Mouse (Mus musculus): Measurements from ENCODE around the gene Cast. TPM values are rescaled to one million over a fixed set of nuclear protein-coding genes. Genes with fewer than 3 reads are reported as not detected.

Cast gene
- 173 to 225 TPM (median 174 TPM) in 3 replicates for total RNA-seq (2017)

DNA sequence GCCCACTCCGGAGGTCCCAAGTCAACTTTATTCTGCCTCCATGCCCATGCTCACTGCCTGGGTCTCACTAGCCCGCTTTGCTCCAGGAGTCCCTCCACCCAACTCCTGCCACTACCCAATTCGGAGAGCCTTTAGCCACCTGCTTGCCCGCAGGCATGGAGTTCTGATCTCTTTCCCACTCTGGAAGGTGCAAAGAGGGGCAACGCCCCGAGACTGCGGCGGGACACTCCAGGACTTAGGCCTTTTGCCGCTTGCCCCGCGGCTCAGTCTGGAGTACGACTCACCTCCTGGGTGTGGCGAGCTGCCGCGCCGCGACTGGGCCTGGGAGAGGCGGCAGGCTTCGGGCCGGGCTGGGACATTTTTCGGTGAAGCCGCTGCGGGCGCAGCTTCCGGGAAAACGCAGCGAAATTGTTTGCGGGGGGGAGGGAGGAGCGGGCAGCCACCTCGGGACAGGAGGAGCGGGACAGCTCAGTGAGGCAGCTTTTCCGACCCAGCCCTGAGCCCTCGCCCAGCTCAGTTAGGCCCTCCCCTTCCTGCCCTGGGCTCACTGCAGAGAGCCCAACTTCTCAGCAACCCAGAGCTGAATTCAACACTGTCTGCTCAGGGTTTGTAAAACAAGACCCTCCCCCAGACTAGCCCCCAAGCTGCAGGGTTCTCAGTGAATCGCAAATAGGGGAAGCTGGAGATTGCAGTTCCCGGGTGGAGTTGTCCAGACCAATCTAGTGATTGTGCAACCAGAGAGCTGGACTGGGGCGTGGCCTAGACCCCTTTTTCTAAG, at the start of gene Cast:
TSS of gene Cast (minus strand) at position 659 of the 778 bp plus-strand sequence.
- ATAC-seq (replicated peaks; ENCODE audit: insufficient number of reproducible peaks, low FRiP score, low TSS enrichment, poor library complexity, severe bottlenecking): peak; percentile 88

DNA sequence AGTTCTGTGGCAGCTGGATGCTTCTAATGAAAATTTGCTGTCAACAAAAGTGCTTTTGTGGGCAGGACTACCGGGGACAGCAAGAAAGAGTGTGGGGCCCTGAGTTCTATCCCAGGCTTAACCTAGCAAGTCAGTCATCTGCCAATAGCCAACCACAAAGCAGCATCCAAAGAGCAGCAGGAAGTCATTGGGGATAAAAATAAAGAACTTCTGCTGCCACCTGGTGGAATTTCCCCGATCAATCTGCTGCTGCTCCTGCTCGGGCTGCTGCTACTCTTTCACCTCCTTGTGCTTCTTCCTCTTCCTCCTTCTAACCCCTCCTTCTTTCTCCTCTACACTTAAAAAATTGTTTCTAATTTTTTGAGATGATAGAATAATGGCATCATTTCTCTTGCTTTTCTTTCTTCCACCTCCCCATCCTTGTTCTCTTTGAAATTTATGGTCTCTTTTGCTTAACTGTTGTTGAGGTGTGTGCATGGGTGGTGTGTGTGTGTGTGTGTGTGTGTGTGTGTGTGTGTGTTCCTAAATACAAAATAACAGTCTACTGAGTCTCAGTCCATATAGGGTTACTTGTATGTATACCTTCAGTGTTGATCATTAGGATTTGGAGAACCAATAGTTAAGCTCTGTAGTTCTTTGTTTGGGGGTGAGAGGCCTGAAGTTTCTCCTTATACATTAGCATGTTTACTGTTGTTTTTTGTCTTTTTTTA, 45.9 kb upstream of the Cast start:
- ATAC-seq (replicated peaks; ENCODE audit: insufficient number of reproducible peaks, low FRiP score, low TSS enrichment, poor library complexity, severe bottlenecking): peak; percentile 78

DNA sequence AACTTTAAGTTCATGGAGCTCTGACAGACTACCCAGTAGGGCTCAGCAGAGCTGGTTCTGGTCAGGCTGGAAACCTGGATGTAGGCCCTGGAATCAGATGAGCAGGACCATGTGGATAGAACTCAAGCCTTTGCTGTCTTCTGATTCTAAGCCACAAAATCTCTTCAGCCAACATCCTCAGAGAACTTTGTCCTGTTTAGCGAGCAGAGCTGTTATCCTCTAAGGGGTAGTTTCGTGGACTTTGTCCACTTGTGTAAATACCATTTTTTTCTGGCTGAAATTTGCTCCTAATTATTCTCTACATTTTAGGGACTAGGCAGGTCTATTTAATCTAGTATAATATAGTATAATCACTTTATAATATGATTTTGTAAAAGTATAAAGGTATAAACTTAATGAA, 42.2 kb upstream of the Cast start:
- no peak for ATAC-seq (replicated peaks; ENCODE audit: insufficient number of reproducible peaks, low FRiP score, low TSS enrichment, poor library complexity, severe bottlenecking)

DNA sequence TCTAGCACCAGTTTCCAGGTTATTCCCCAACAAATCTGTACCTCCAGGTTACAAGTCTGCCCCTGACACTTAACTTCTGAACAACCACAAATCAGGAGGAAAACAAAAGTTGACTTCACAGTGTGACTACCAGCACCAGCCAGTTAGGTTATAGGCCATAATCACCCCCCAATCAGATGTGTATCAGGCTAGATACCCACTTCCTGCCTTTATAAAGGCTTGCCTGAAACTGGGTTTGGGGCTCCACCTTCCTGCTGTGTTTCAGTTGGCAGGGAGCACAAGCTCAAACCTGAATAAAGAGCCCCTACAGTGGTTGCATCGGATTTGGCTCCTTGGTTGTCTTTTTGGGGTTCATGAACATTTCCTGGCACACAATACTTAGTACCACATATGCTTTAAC, 37.3 kb upstream of the Cast start:
- ATAC-seq (replicated peaks; ENCODE audit: insufficient number of reproducible peaks, low FRiP score, low TSS enrichment, poor library complexity, severe bottlenecking): no peak

DNA sequence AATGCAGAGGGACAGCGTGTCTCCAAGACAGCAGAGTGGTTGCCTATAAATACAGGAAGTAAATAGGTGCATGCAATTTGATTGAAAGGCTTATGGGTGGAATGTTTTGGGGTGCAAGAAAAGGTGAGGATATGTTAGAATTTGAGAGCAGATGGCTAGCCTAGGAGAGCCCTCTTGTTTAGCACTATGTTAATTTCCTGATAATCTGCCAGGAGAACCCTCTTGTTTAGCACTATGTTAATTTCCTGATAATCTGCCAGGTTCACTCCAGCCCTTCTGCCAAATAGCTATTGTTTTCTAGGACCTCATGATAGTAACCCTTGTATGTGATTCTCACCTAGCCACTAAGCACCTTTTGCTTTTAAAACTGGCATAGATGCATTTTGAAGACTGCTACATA, 25.9 kb upstream of the Cast start:
- ATAC-seq (replicated peaks; ENCODE audit: insufficient number of reproducible peaks, low FRiP score, low TSS enrichment, poor library complexity, severe bottlenecking): no peak

DNA sequence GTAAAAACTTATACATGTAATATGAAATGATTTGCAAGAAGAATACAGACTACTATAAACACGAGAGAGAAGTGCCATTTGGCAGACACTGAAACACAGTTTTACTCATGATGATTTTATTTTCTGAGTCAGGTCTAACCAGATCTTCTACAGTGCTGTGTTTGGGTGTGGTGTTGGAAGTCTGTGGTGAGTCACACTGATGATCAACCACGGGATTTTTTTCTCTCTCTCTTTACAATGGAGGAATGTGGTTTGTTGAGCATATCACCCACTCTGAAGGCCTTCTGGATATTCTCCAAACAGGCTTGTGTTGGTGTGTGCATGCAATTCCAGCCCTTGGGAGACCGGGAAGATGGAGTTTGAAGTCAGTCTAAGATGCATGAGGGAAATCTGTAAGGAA, 13.5 kb upstream of the Cast start:
- no peak for ATAC-seq (replicated peaks; ENCODE audit: insufficient number of reproducible peaks, low FRiP score, low TSS enrichment, poor library complexity, severe bottlenecking)

DNA sequence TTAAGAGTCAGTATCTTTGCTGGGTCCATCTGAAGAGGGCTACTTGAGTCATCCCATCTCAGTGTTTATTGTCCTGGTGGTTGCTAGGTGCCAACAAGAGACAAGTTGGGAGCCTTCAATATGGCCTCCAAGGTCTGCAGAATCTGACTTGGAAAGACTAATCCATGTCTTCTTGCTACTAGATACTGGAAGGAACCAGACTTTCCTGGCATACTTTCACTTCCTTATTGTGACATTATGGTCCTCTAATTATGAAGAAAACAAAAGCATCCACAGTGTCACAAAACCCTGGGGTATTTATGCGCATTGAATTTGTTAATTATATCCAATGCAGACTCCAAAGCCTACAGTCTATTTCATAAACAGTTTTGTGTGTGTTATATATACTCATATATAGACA, 7.1 kb upstream of the Cast start:
- 0 out of 2 replicates have a peak, but pooled peaks have one; percentile 31 for ATAC-seq (replicated peaks; ENCODE audit: insufficient number of reproducible peaks, low FRiP score, low TSS enrichment, poor library complexity, severe bottlenecking)

DNA sequence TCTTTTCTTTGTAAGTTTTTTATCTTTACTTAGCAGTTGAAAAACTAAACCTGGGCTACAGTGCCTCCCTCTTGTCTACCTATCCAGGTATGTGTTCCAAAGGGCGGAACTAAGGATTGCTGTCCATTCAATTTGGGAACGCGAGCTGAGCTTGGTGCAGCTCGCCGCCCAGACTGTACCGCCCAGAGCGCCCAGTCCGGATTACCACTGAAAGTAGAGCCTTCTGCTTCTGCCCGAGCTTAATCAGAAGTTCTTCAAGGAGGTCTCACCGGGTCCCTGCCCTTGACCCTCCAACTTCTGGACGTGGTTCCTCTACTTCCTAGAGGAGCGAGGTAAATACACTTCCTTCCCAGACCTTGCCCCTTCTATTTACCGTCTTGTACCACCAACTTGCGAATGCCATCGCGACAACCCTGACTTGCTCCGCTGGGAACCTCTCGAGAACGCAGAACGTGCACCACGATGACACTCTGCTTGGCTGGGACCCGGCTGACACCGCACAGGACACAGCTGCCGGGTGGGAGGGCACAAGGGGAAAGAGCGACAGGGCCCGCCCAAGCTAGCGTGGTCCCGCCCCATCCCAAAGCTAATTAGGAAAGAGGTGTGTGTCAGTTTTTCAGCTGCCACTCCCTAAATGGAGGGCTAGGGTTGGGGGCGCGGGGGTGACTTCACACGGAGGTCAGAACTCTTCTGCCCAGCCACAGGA, 1.0 kb downstream of the Cast start:
- ATAC-seq (replicated peaks; ENCODE audit: insufficient number of reproducible peaks, low FRiP score, low TSS enrichment, poor library complexity, severe bottlenecking): peak; percentile 82

DNA sequence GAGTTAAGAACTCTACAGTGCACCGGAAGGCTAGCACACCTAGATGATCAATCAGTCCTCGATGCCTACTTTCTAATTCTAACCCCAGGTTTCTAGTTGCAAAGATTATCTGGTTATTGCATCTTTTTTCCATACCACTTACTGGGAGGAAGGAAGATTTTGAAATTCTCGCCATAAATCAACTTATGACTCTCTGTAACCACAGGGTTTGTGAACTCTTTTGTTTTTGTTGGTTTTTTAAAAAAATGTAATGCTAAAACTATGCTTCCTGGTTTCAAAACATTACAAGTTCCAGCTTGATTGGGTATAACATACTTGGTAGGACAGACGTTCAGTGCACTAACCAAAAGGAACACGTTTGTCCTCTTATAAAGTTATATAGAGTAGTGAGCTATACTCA, 1.7 kb downstream of the Cast start:
- ATAC-seq (replicated peaks; ENCODE audit: insufficient number of reproducible peaks, low FRiP score, low TSS enrichment, poor library complexity, severe bottlenecking): no peak

DNA sequence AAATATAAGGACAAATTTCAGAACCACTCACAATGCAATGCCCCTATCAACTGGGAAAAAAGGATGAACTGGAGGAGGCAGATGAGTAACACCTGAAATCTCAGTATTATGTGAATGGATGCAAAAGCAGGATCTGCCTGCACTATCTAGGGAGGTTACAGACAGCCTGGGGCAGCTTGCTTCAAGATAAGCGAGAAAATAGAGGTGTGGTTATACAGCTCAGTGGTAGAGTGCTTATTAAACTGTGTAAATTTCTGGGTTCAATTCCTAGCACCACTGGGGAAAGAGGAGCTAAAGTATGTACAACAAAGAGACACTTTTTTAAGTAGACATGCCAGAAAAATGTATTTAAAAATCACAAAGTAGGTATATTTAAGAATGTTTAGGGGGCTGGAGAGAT, 14.2 kb downstream of the Cast start:
- no peak for ATAC-seq (replicated peaks; ENCODE audit: insufficient number of reproducible peaks, low FRiP score, low TSS enrichment, poor library complexity, severe bottlenecking)

DNA sequence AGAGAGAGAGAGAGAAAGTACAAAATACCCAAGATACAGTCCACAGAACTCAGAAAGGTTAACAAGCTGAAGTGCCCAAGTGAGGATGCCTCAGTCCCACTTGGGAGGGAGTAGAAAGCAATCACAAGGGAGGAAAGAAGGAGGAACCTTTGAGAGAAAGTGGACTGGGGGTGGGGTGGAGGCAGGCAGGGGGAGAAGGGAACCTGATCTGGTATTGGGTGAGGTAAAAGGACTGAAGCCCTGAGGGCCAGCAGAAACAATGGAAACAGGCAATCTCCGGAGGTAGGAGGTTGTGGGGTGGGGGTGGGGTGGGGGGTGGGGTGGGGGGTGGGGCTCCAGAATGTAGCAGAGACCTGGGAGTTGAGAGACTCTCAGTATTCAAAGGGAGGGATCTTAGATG, 20.9 kb downstream of the Cast start:
- no peak for ATAC-seq (replicated peaks; ENCODE audit: insufficient number of reproducible peaks, low FRiP score, low TSS enrichment, poor library complexity, severe bottlenecking)

DNA sequence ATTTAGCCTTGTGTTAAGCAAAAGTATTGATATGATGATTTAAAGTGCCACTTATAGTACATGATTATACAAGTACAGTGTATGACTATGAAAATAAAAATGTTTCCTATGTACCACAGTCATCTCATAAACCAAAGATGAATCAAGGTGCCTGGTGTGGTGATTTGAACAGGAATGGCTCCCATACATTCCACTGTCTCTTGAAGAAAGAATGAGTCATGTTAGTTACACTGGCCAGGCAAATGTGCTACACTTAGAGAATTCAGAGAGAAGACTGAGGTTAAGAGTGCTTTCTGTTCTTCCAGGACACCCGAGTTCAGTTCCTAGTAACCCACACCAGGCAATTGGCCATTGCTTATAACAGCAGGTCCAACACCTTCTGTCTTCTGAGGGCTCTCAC, 36.5 kb downstream of the Cast start:
- no peak for ATAC-seq (replicated peaks; ENCODE audit: insufficient number of reproducible peaks, low FRiP score, low TSS enrichment, poor library complexity, severe bottlenecking)

DNA sequence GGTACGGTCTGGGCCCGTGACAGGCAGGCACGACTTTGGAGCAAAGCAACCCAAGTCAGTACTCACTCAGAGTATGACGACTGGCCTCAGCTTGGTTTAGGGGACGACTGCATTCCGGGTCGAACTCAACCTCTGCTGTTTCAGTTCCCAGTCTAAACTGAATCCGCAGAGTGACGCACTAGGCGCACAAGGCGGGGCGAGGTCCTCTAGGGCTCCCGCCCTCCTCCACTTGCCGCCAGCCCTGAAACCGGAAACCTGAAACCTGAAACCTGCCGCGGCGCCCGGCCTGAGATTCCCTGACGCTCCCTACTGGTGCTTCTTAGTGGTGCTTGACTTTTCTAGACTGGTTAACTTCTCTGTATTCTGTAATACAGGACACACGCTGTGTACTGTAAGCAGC, 38.1 kb downstream of the Cast start:
- peak; percentile 100 for ATAC-seq (replicated peaks; ENCODE audit: insufficient number of reproducible peaks, low FRiP score, low TSS enrichment, poor library complexity, severe bottlenecking)

DNA sequence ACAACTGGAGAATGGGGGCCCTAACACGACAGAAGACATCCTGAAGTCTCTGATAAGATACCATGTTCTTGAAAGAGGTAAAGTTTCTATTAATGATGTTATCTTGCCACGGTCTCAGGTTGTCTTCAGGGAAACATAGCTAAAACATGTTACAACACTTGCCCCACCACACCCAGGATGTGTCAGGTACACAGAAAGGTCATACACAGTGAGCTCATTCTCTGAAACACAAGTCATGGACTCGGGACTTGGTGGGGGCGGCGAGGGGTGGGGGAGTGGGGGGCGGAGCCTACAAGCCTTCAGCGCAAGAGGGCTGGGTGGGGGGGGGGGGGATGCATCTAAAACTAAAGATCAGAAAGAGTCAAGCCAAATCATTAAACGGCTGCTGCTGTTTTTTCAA, 38.7 kb downstream of the Cast start:
- ATAC-seq (replicated peaks; ENCODE audit: insufficient number of reproducible peaks, low FRiP score, low TSS enrichment, poor library complexity, severe bottlenecking): no peak

DNA sequence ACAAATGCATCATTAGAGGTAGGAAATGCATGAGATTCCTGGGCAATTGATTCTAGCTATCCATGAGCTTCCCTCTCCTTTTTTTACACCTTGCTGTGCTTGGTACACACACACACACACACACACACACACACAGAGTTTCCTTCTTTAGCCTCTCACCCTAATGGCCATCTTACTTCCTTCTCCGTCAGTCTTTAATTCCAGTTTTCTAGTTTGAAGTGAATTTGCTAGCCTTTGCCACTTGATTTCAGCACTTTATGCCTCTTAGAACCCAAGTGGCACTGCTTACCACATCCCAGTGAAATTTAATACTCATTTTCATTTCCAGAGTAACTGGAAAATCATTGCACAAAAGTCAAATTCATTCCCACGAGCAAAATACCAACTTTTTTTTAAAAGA, 41.4 kb downstream of the Cast start:
- no peak for ATAC-seq (replicated peaks; ENCODE audit: insufficient number of reproducible peaks, low FRiP score, low TSS enrichment, poor library complexity, severe bottlenecking)

DNA sequence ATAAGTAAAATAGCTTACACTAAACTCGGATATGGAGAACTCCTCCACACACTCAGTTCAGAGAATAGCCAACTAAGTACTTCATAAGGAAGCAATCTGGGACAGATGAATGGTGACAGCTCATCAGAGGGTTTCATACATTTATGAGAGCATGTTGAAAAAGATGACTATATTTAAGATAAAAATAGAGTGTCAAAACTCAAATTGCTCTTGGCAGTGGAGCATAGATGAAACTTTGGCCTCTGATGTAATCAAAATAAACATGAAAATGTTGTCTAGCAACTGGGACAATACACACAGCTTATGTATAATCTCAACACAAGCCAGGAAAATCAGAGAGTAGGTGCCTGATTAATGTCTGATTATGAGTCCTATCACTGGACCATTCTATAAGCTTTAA, 45.9 kb downstream of the Cast start:
- no peak for ATAC-seq (replicated peaks; ENCODE audit: insufficient number of reproducible peaks, low FRiP score, low TSS enrichment, poor library complexity, severe bottlenecking)

DNA sequence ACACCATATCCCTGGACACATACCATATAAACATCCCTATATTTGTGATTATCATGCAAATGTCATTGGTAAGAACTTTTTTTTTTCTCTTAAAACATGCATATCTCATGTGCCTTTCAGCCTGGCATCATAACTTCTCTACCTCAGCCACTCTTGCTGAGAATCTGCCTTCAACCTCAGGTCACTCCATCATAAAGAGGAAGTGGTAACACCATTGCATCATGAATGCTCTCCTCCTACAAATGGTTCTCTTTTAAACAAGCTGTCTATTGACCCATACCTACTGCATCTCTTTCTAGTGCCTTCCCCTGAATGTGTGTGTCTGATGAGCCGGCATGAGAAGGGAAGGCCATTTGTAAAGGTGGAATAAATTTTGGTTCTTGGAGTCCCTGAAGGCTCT, 49.5 kb downstream of the Cast start:
- peak; percentile 99 for ATAC-seq (replicated peaks; ENCODE audit: insufficient number of reproducible peaks, low FRiP score, low TSS enrichment, poor library complexity, severe bottlenecking)

DNA sequence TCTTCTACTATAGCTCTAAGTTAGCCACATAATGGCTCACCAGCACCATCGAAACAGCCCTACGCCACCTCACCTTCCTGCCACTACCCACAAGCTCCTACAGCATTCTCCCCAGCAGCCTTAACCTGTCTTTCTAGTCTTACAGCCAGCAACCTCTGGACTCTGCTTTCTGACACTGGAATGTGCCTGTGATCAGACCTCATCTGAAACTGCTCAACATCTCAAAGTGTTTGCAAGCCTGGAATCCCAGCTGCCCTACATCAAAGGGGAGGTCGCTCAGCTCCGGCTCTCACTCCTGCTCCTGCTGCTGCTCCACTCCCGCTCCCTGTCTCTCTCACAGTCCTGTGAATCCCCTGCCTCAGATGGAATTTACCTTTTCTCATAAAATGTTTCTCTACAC, 65.4 kb downstream of the Cast start:
- ATAC-seq (replicated peaks; ENCODE audit: insufficient number of reproducible peaks, low FRiP score, low TSS enrichment, poor library complexity, severe bottlenecking): no peak

DNA sequence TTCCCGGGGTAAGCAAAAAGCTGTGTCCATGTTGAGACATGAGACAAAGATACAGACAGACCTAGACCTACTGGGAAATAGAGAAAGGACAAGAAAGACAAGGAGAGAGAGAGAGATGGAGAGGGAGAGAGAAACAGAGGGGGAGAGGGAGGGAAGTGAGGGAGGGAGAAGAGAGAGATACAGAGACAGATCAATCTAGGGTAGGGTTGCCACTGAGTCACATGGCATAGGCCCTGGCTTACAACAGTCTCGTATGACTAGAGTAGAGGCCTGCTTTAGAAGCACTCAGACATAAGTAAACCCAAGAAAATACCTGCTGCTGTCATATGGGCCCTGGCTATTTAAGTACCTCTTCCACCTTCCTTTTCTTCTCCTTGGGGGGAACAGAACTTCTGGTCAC, 72.2 kb downstream of the Cast start:
- no peak for ATAC-seq (replicated peaks; ENCODE audit: insufficient number of reproducible peaks, low FRiP score, low TSS enrichment, poor library complexity, severe bottlenecking)

DNA sequence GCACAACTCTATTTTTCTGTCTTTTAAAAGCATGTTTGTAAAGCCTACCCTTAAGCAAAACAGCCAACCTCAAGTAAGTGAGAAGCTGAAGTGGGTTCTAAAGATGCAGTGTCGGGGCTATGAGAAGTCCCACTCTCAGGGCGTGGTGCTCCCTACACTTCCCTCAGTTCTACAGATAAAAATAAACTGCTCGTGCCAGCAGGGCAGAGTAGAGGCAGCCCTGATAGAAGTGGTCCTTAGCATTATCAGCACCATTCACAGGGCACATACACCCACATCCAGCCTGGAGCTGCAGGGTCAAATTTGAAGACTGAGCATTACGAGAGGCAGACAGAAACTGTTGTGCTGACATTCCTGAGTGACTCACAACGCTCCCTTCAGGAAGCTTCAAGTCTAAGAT, 72.8 kb downstream of the Cast start:
- no peak for ATAC-seq (replicated peaks; ENCODE audit: insufficient number of reproducible peaks, low FRiP score, low TSS enrichment, poor library complexity, severe bottlenecking)
